In the genomic region with DNA sequence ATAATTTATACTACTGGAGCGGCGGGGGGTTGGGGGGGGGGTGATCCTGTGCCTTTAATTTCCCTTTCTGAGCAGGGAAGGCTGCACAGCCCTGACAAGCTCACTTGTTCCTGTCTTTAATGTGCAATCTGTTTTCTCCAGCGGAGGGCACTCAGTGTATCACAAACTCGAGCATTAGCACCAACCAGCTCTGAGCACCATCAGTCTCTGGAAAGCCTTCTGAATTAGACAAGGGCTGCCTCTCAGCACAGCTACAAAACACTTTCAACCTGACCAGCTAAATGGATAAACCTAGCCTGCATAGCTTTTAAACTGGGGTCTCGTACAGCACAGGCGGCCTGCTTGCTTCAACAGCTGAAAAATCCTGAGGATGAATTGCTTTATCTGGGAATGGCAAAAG, we compare ENCODE assay signal across 8 mouse cellular contexts. TPM values are rescaled to one million over a fixed set of nuclear protein-coding genes. Genes with fewer than 3 reads are reported as not detected.
DNase-seq lines count a peak whose midpoint lies in the region; ATAC-seq and TF ChIP-seq lines count a peak whose summit lies in the region.

A gene (plus strand): TSS at position 113 of the 400 bp plus-strand sequence.

- no peak within 1 kb of the TSS for H3K9ac ChIP-seq in lung, embryonic 16.5 days (ENCODE audit: low read length)
- no peak within 1 kb of the TSS for H3K9ac ChIP-seq in intestine, postnatal 0 days (ENCODE audit: low read depth, low read length)
- H3K9ac ChIP-seq in stomach, postnatal 0 days (ENCODE audit: low read length): no peak within 1 kb of the TSS

- TF ChIP-seq CTCF in embryonic fibroblast, embryonic 13.5 days (IDR thresholded peaks at IDR 0.05; ENCODE audit: borderline replicate concordance, insufficient read depth, low read length): no peak
- peak; percentile 30; the same call in 1 of the 2 replicates for TF ChIP-seq CTCF in intestine, postnatal 0 days (IDR thresholded peaks at IDR 0.05; ENCODE audit: low read depth)
- TF ChIP-seq CTCF in stomach, postnatal 0 days (IDR thresholded peaks at IDR 0.05; ENCODE audit: low read depth): peak; percentile 46

- H3K4me1 ChIP-seq in lung, embryonic 16.5 days (replicated peaks; ENCODE audit: control insufficient read depth, insufficient read depth, low read length): no peaks in the 10 kb centered on the region
- no peaks in the 10 kb centered on the region for H3K4me1 ChIP-seq in embryonic fibroblast, embryonic 13.5 days (ENCODE audit: control insufficient read depth, insufficient read depth, low read length)
- no peaks in the 10 kb centered on the region for H3K4me1 ChIP-seq in intestine, postnatal 0 days (replicated peaks; ENCODE audit: control insufficient read depth, insufficient read depth, low read length)
- H3K4me1 ChIP-seq in stomach, postnatal 0 days (replicated peaks; ENCODE audit: control insufficient read depth, insufficient read depth): no peaks in the 10 kb centered on the region

- H3K27ac ChIP-seq in lung, embryonic 16.5 days (ENCODE audit: low read length): no peak within 1 kb of the TSS
- no peak within 1 kb of the TSS for H3K27ac ChIP-seq in embryonic fibroblast, embryonic 13.5 days (ENCODE audit: insufficient read depth, low read length)
- H3K27ac ChIP-seq in intestine, postnatal 0 days (ENCODE audit: low read depth, low read length): no peak within 1 kb of the TSS
- H3K27ac ChIP-seq in stomach, postnatal 0 days (replicated peaks): no peak within 1 kb of the TSS

- no peak for TF ChIP-seq EP300 in stomach, postnatal 0 days (optimal IDR thresholded peaks at IDR 0.05)

- no peak for ATAC-seq in lung, embryonic 16.5 days (ENCODE audit: low read depth)
- no peak for ATAC-seq in intestine, postnatal 0 days
- no peak for ATAC-seq in stomach, postnatal 0 days (ENCODE audit: low FRiP score, low TSS enrichment)

- H3K9me3 ChIP-seq in lung, embryonic 16.5 days (ENCODE audit: control insufficient read depth, low read length): no peaks in the 10 kb centered on the region
- no peaks in the 10 kb centered on the region for H3K9me3 ChIP-seq in intestine, postnatal 0 days (ENCODE audit: control insufficient read depth)
- H3K9me3 ChIP-seq in stomach, postnatal 0 days (ENCODE audit: control insufficient read depth, low read length): no peaks in the 10 kb centered on the region

- peak within 1 kb of the TSS; percentile 32 for H3K4me3 ChIP-seq in lung, embryonic 16.5 days (ENCODE audit: low read length)
- peak within 1 kb of the TSS; percentile 25 for H3K4me3 ChIP-seq in embryonic fibroblast, embryonic 13.5 days (ENCODE audit: insufficient read depth, low read length)
- H3K4me3 ChIP-seq in intestine, postnatal 0 days (ENCODE audit: low read depth, low read length): peak within 1 kb of the TSS; percentile 7; the same call in 1 of the 2 replicates
- peak within 1 kb of the TSS; percentile 35 for H3K4me3 ChIP-seq in stomach, postnatal 0 days (ENCODE audit: low read depth, low read length)

- WGBS in lung, embryonic 16.5 days: 14% methylated on average over 6 of the region's 6 CpGs
- 20% methylated on average over 6 of the region's 6 CpGs for WGBS in intestine, postnatal 0 days
- WGBS in stomach, postnatal 0 days: 13% methylated on average over 6 of the region's 6 CpGs

- no peaks in the 10 kb centered on the region for H3K27me3 ChIP-seq in lung, embryonic 16.5 days (ENCODE audit: control insufficient read depth, insufficient read depth, low read depth, low read length)
- H3K27me3 ChIP-seq in intestine, postnatal 0 days (replicated peaks; ENCODE audit: control insufficient read depth, insufficient read depth, low read length): no peaks in the 10 kb centered on the region
- H3K27me3 ChIP-seq in stomach, postnatal 0 days (ENCODE audit: control insufficient read depth, insufficient read depth, low read length): no peaks in the 10 kb centered on the region

- no peak for DNase-seq in lung, postnatal 14 days
- peak; percentile 40 for DNase-seq in mesoderm, embryonic 11.5 days (ENCODE audit: low read depth, low spot score)
- no peak for DNase-seq in stomach, postnatal 0 days (ENCODE audit: low spot score)
- no peak for DNase-seq in T-cell, adult 2 months (ENCODE audit: low spot score)
- DNase-seq in lung, postnatal 10 days: no peak

- peak within 1 kb of the TSS; percentile 61 for H3K4me2 ChIP-seq in lung, embryonic 16.5 days (ENCODE audit: low read depth, low read length)
- peak within 1 kb of the TSS; percentile 46 for H3K4me2 ChIP-seq in intestine, postnatal 0 days (replicated peaks; ENCODE audit: low read depth)
- peak within 1 kb of the TSS; percentile 56 for H3K4me2 ChIP-seq in stomach, postnatal 0 days (replicated peaks; ENCODE audit: low read depth)

- TF ChIP-seq POLR2A in embryonic fibroblast, embryonic 13.5 days (IDR thresholded peaks at IDR 0.05; ENCODE audit: low read depth, low read length): no peak

- H3K36me3 ChIP-seq in lung, embryonic 16.5 days (ENCODE audit: control insufficient read depth, insufficient read depth, low read length): no peaks in the 10 kb centered on the region
- no peaks in the 10 kb centered on the region for H3K36me3 ChIP-seq in intestine, postnatal 0 days (ENCODE audit: control insufficient read depth, insufficient read depth)
- no peaks in the 10 kb centered on the region for H3K36me3 ChIP-seq in stomach, postnatal 0 days (ENCODE audit: control insufficient read depth, insufficient read depth, low read length)

RNA-seq across cellular contexts. Expression of the gene that starts here (rescaled TPM):
- polyA plus RNA-seq in lung, embryonic 16.5 days (2015; fragmentation: Nextera tagmentation; extraction: Ambion mirVana): 0.36 and 0.68 TPM in 2 replicates
- polyA plus RNA-seq in embryonic fibroblast, embryonic 13.5 days (2011; ENCODE audit: insufficient read length, low read depth, missing spikeins): 0.83 TPM in 1 of 2 replicates, not detected in the other
- polyA plus RNA-seq in intestine, postnatal 0 days (2015; fragmentation: Nextera tagmentation; extraction: Ambion mirVana): 0.30 and 0.51 TPM in 2 replicates
- polyA plus RNA-seq in stomach, postnatal 0 days (2015; fragmentation: Nextera tagmentation; extraction: Ambion mirVana): 0.67 and 0.83 TPM in 2 replicates
